Mouse (Mus musculus) forebrain, embryonic 12.5 days (tissue): ENCODE measurements at regions not wholly inside any gene's neighbourhood (a gene's known extent, or its start where the extent isn't known, plus 50 kb on each side); places are given as distances from the start of the nearest gene placed in this dataset.

Experiments used
- ATAC-seq: fragments of 200-750 bp; cut with Nextera tagmentation; 2 replicates; pipeline ENCODE4 v1.8.0; 2017; ENCODE audit warnings: moderate TSS enrichment; ENCODE audit not compliant: low FRiP score
- H3K27ac ChIP-seq: fragments of 300-500 bp; sonication (generic); 2 replicates; pipeline ENCODE4 v1.5.1; 2016; ENCODE audit warnings: mild to moderate bottlenecking
- H3K27me3 ChIP-seq: fragments of 300-500 bp; sonication (generic); 2 replicates; pipeline ENCODE4 v1.6.1; 2016; ENCODE audit warnings: mild to moderate bottlenecking
- H3K36me3 ChIP-seq: fragments of 300-500 bp; sonication (generic); replicated peaks from 2 replicates; pipeline ENCODE4 v1.6.1; 2016; ENCODE audit warnings: mild to moderate bottlenecking
- H3K4me1 ChIP-seq: fragments of 300-500 bp; sonication (generic); 2 replicates; pipeline ENCODE4 v1.6.1; 2016
- H3K4me2 ChIP-seq: fragments of 300-500 bp; sonication (generic); 2 replicates; pipeline ENCODE4 v1.6.1; 2016; ENCODE audit warnings: mild to moderate bottlenecking, moderate library complexity
- H3K4me3 ChIP-seq: fragments of 300-500 bp; sonication (generic); replicated peaks from 2 replicates; pipeline ENCODE4 v1.5.1; 2016; ENCODE audit warnings: mild to moderate bottlenecking
- H3K9ac ChIP-seq: fragments of 300-500 bp; sonication (generic); 2 replicates; pipeline ENCODE4 v1.6.1; 2016; ENCODE audit warnings: mild to moderate bottlenecking
- H3K9me3 ChIP-seq: fragments of 300-500 bp; sonication (generic); 2 replicates; pipeline ENCODE4 v1.6.1; 2016
- WGBS: fragments of 180-500 bp; shearing (Covaris S2); methylation state at CpG from one replicate; pipeline ENCODE4 v1.1.7; 2016; 5-methylcytosine and 5-hydroxymethylcytosine counted together

- Histone ChIP-seq H3K4me1 (no peaks in the 10 kb centered on the region), H3K27ac (no peak overlapping the region), H3K27me3 (no peaks in the 10 kb centered on the region), H3K9ac (no peak overlapping the region), H3K9me3 (no peaks in the 10 kb centered on the region), H3K4me2 (no peak overlapping the region), H3K4me3 (no peak overlapping the region), H3K36me3 (no peaks in the 10 kb centered on the region)
- 57% methylated on average over 3 of the region's 3 CpGs for WGBS
- ATAC-seq: no peak
Observed at GRCm38 (mm10) chr1:122607309-122607708, 1039.5 kb upstream of the Ddx18 start.

- 84% methylated on average over 4 of the region's 4 CpGs for WGBS
- Histone ChIP-seq H3K27me3 (no peaks in the 10 kb centered on the region), H3K36me3 (no peaks in the 10 kb centered on the region)
Observed at GRCm38 (mm10) chr1:122575954-122576353, 1008.2 kb upstream of the Ddx18 start.

GRCm38 (mm10) chr1:122551596-122551995, 983.8 kb upstream of the Ddx18 start:
- no peak for ATAC-seq
- Histone ChIP-seq H3K27me3 (no peaks in the 10 kb centered on the region), H3K9me3 (no peaks in the 10 kb centered on the region), H3K4me1 (no peaks in the 10 kb centered on the region), H3K27ac (no peak overlapping the region), H3K4me3 (no peak overlapping the region), H3K36me3 (no peaks in the 10 kb centered on the region), H3K9ac (no peak overlapping the region), H3K4me2 (no peak overlapping the region)
- WGBS: 97% methylated on average over 1 of the region's 1 CpGs

More at GRCm38 (mm10) chr1:122575954-122576353, 1008.2 kb upstream of the Ddx18 start:
- Histone ChIP-seq H3K9me3 (no peaks in the 10 kb centered on the region), H3K4me1 (no peaks in the 10 kb centered on the region), H3K4me3 (no peak overlapping the region), H3K9ac (no peak overlapping the region), H3K4me2 (no peak overlapping the region), H3K27ac (no peak overlapping the region)
- ATAC-seq: no peak

- WGBS: 85% methylated on average over 2 of the region's 2 CpGs
- Histone ChIP-seq H3K4me2 (no peak overlapping the region), H3K36me3 (no peaks in the 10 kb centered on the region), H3K4me1 (no peaks in the 10 kb centered on the region), H3K4me3 (no peak overlapping the region), H3K27me3 (no peaks in the 10 kb centered on the region), H3K9me3 (no peaks in the 10 kb centered on the region), H3K27ac (no peak overlapping the region), H3K9ac (no peak overlapping the region)
- ATAC-seq: no peak
Observed at GRCm38 (mm10) chr1:122509580-122509979, 941.8 kb upstream of the Ddx18 start.

- Histone ChIP-seq H3K9me3 (no peaks in the 10 kb centered on the region), H3K4me3 (no peak overlapping the region), H3K27me3 (no peaks in the 10 kb centered on the region), H3K4me2 (no peak overlapping the region), H3K4me1 (no peaks in the 10 kb centered on the region), H3K27ac (no peak overlapping the region), H3K36me3 (no peaks in the 10 kb centered on the region), H3K9ac (no peak overlapping the region)
- ATAC-seq: no peak
- WGBS: 53% methylated on average over 4 of the region's 4 CpGs
Observed at GRCm38 (mm10) chr1:122501707-122502106, 933.9 kb upstream of the Ddx18 start.

GRCm38 (mm10) chr1:122478003-122478402, 910.2 kb upstream of the Ddx18 start:
- Histone ChIP-seq H3K4me3 (no peak overlapping the region), H3K4me2 (no peak overlapping the region), H3K36me3 (no peaks in the 10 kb centered on the region), H3K9ac (no peak overlapping the region), H3K27ac (no peak overlapping the region), H3K4me1 (no peaks in the 10 kb centered on the region), H3K9me3 (no peaks in the 10 kb centered on the region), H3K27me3 (no peaks in the 10 kb centered on the region)
- ATAC-seq: no peak
- WGBS: 87% methylated on average over 1 of the region's 1 CpGs

GRCm38 (mm10) chr1:122463931-122464330, 896.1 kb upstream of the Ddx18 start:
- no peak overlapping the region for H3K9ac ChIP-seq
- 72% methylated on average over 3 of the region's 3 CpGs for WGBS
- no peaks in the 10 kb centered on the region for H3K9me3 ChIP-seq
- no peaks in the 10 kb centered on the region for H3K36me3 ChIP-seq
- no peak overlapping the region for H3K4me3 ChIP-seq
- H3K4me2 ChIP-seq: no peak overlapping the region
- H3K4me1 ChIP-seq: no peaks in the 10 kb centered on the region
- ATAC-seq: no peak
- no peak overlapping the region for H3K27ac ChIP-seq
- H3K27me3 ChIP-seq: no peaks in the 10 kb centered on the region

GRCm38 (mm10) chr1:122459056-122459455, 891.3 kb upstream of the Ddx18 start:
- no peaks in the 10 kb centered on the region for H3K27me3 ChIP-seq
- H3K4me1 ChIP-seq: no peaks in the 10 kb centered on the region
- H3K4me2 ChIP-seq: no peak overlapping the region
- no peak for ATAC-seq
- H3K27ac ChIP-seq: no peak overlapping the region
- H3K9ac ChIP-seq: no peak overlapping the region
- H3K36me3 ChIP-seq: no peaks in the 10 kb centered on the region
- H3K4me3 ChIP-seq: no peak overlapping the region
- WGBS: 92% methylated on average over 2 of the region's 2 CpGs
- H3K9me3 ChIP-seq: no peaks in the 10 kb centered on the region

- no peaks in the 10 kb centered on the region for H3K9me3 ChIP-seq
- no peak overlapping the region for H3K9ac ChIP-seq
- no peaks in the 10 kb centered on the region for H3K27me3 ChIP-seq
- H3K4me1 ChIP-seq: no peaks in the 10 kb centered on the region
- ATAC-seq: no peak
- 74% methylated on average over 4 of the region's 4 CpGs for WGBS
- no peak overlapping the region for H3K4me2 ChIP-seq
- no peak overlapping the region for H3K27ac ChIP-seq
- H3K36me3 ChIP-seq: no peaks in the 10 kb centered on the region
- H3K4me3 ChIP-seq: no peak overlapping the region
Observed at GRCm38 (mm10) chr1:122454881-122455280, 887.1 kb upstream of the Ddx18 start.

GRCm38 (mm10) chr1:122453617-122454016, 885.8 kb upstream of the Ddx18 start:
- Histone ChIP-seq H3K9ac (no peak overlapping the region), H3K4me1 (no peaks in the 10 kb centered on the region), H3K27me3 (no peaks in the 10 kb centered on the region), H3K27ac (no peak overlapping the region), H3K4me2 (no peak overlapping the region), H3K4me3 (no peak overlapping the region), H3K9me3 (no peaks in the 10 kb centered on the region), H3K36me3 (no peaks in the 10 kb centered on the region)
- ATAC-seq: no peak
- WGBS: 78% methylated on average over 3 of the region's 3 CpGs

- 80% methylated on average over 3 of the region's 3 CpGs for WGBS
- no peak for ATAC-seq
- H3K36me3 ChIP-seq: no peaks in the 10 kb centered on the region
- H3K4me1 ChIP-seq: no peaks in the 10 kb centered on the region
- no peaks in the 10 kb centered on the region for H3K9me3 ChIP-seq
- H3K27me3 ChIP-seq: no peaks in the 10 kb centered on the region
- no peak overlapping the region for H3K27ac ChIP-seq
- H3K4me2 ChIP-seq: no peak overlapping the region
- no peak overlapping the region for H3K9ac ChIP-seq
- H3K4me3 ChIP-seq: no peak overlapping the region
Observed at GRCm38 (mm10) chr1:122439358-122439757, 871.6 kb upstream of the Ddx18 start.

- no peak overlapping the region for H3K4me3 ChIP-seq
- 46% methylated on average over 2 of the region's 2 CpGs for WGBS
Observed at GRCm38 (mm10) chr1:122423503-122423902, 855.7 kb upstream of the Ddx18 start.

GRCm38 (mm10) chr1:122396342-122396741, 828.6 kb upstream of the Ddx18 start:
- no peaks in the 10 kb centered on the region for H3K27me3 ChIP-seq
- 94% methylated on average over 2 of the region's 2 CpGs for WGBS
- no peak for ATAC-seq

More at GRCm38 (mm10) chr1:122423503-122423902, 855.7 kb upstream of the Ddx18 start:
- H3K4me1 ChIP-seq: no peaks in the 10 kb centered on the region
- no peak overlapping the region for H3K27ac ChIP-seq
- no peaks in the 10 kb centered on the region for H3K36me3 ChIP-seq
- no peak overlapping the region for H3K9ac ChIP-seq
- no peaks in the 10 kb centered on the region for H3K9me3 ChIP-seq
- no peak overlapping the region for H3K4me2 ChIP-seq
- ATAC-seq: no peak
- no peaks in the 10 kb centered on the region for H3K27me3 ChIP-seq

More at GRCm38 (mm10) chr1:122396342-122396741, 828.6 kb upstream of the Ddx18 start:
- Histone ChIP-seq H3K4me2 (no peak overlapping the region), H3K9me3 (no peaks in the 10 kb centered on the region), H3K9ac (no peak overlapping the region), H3K36me3 (no peaks in the 10 kb centered on the region), H3K4me1 (no peaks in the 10 kb centered on the region), H3K4me3 (no peak overlapping the region), H3K27ac (no peak overlapping the region)
